Mouse (Mus musculus): ENCODE measurements around the gene Nfe2.
"Not testable (repeated sequence)": the region's sequence is repeated elsewhere in the genome, so short reads cannot be mapped to it uniquely, and the experiment has no call there.

Gene Nfe2

DNA sequence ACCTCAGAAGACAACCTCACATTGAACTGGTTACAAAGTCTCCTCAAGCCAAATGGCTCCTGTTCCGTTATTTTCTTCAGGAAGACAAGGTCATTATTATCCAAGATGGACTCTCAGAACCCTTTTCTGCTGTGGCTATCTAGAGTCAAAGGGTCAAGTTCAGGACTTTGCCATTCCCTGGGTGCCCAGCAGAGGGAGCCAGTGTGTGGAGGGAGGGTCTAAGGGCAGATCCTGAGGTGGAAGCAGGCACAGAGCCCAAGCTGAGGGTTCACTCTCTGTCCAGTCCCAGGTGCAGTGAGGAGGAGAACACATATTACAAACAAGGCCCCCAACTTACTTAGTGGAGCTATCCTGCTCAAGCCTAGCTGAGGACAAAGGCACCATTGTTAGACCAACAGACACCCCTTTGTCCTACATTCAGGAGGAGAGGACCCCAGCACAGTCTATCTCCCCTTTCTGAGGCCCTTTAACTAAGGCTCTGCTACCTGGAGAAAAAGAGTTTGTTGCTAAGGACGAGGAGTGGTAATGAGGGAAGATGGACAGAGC, 7.9 kb downstream of the Nfe2 start:
- DNase-seq (ENCODE audit: low read depth) = peak; percentile 65

DNA sequence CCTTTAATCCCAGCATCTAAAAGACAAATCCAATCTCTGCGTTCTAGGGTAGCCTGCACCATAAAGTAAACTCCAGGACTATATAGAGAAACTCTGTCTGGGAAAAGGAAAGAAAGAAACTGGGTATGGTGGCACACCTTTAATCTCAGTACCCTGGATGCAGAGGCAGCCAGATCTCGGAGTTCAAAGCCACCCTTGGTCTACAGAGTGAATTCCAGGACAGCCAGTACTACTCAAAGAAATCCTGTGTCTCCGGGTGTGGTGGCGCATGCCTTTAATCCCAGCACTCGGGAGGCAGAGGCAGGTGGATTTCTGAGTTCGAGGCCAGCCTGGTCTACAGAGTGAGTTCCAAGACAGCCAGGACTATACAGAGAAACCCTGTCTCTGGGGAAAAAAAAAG, 8.7 kb downstream of the Nfe2 start:
- DNase-seq (ENCODE audit: low read depth) = not testable (repeated sequence)

DNA sequence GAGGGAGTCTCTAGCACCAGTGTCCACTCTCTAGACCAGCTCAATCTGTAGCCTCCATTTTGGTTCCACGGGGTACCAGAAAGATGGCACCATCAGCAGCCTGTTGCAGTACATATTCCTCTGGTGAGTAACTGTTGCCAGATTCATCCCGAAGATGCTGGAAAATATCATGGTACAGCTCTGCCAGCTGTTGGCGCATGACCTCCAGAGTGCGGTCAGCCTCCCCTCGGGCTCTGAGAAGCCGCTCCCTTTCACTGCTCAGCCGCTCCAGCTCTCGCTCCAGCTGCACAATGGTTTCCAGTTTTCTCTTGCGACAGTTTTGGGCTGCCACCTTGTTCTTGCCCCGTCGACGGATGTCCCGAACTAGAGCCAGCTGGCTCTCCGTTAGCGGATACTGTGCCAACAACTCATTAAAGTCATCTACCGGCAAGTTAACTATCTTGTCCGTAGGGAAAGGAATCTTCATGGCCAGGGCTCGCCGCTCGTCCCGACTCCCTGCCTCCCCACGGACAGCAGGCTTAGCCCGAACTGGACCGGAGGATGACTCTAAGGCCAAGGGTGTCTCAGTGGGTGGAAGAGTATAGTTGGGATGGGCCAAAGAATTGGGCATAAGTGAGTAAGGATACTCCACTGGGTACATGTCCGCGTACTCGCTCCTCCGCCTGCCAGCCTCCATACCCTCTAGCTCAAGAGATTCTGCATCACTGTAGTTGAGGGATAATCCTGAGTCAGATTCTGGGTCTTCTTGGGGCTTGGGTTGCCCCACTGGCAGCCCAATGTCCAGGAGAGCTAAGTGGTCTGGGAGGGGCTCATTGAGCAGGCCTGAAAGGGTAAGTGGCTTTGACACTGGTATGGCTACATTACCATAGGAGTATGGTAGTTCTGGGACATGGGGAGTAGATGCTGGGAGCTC, 9.5 kb downstream of the Nfe2 start:
- DNase-seq (ENCODE audit: low read depth) = peak; percentile 37

DNA sequence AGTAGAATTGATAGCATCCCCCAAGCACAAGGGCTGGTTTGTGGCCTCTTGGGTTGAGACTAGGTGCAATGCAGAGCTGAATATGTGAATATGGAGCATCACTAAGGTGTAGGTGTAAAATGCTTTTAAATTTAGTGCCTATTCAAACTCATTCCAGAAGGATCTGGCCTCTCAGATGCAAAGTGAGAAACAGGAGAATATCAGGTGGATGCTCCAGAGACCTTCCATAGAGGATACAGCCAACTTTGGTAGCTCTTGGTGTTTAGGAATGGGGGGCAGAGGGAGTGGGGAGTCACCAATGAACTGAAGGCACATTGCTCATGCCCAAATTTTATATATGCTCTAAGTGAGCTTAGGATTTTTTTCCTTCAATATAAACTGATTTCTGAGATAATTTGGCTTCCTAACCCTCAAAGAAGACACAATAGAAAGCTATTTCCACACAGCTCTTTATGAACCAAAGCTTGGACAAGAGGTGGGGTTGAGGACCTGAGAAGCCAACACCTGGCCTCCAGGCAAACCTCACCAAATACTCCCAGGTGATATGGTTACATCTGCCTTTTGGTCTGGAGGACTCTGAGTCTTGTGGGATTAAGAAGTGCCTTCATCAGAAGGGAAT, 10.3 kb downstream of the Nfe2 start:
- no peak for DNase-seq (ENCODE audit: low read depth)

DNA sequence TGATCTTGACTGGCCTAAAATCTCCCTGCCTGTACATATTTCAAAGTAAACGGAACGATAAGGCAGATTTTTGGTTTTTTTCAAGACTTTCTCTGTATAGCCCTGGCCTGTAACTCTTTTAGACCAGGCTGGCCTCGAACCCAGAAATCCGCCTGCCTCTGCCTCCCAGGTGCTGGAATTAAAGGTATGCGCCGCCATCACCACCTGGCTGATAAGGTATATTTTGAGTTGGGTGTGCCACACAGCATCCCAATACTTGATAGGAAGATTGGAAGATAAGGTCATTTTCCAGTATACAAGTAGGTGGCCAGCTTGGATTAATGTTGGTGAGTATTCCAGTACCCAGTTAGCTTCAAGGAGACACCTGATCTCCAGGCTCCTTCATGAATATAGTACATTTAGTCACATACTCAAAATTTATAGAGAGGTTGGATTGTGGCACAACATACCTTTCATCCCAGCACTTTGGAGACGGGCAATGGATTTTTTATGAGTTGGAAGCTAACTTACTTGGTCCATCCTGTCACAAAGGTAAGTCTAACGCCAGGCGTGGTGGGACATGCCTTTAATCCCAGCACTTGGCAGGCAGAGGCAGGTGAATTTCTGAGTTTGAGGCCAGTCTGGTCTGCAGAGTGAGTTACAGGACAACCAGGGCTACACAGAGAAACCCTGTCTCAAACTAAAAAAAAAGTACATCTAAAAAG, 11.0 kb downstream of the Nfe2 start:
- no peak for DNase-seq (ENCODE audit: low read depth)

DNA sequence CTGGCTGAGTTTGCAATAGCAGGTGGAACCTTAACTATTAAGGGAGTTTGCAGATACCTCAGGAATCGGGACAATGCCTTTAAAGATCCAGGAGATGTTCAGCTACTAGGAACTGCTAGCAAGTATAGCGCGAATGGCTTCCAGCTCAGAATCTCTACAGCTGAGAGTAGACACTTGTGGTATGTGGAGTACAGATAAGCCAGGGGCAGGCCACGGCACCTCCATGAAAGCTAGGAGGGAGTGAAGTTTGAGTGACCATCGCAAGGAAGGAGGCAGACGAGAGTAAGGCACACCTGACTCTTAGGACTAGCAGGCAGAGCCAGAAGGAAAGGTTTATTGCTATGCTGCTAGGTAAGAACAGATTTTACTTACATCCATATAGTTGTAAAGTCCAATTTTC, 12.6 kb downstream of the Nfe2 start:
- DNase-seq (ENCODE audit: low read depth) = no peak

DNA sequence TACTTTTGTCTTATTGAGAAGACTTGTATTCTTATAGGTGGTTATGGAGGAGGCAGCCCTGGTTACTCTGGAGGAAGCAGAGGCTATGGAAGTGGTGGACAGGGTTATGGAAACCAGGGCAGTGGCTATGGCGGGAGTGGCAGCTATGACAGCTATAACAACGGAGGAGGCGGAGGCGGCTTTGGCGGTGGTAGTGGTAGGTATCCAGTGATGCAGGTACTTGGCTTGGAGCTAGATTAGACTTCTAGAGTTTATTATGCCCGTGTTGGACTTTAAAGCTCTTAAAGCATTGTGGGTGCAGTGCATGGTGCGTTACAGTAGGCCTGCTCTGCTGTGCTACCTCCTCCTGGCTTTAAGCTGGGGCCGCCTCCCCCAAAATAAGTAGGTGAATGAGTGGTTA, 15.3 kb downstream of the Nfe2 start:
- DNase-seq (ENCODE audit: low read depth) = no peak

DNA sequence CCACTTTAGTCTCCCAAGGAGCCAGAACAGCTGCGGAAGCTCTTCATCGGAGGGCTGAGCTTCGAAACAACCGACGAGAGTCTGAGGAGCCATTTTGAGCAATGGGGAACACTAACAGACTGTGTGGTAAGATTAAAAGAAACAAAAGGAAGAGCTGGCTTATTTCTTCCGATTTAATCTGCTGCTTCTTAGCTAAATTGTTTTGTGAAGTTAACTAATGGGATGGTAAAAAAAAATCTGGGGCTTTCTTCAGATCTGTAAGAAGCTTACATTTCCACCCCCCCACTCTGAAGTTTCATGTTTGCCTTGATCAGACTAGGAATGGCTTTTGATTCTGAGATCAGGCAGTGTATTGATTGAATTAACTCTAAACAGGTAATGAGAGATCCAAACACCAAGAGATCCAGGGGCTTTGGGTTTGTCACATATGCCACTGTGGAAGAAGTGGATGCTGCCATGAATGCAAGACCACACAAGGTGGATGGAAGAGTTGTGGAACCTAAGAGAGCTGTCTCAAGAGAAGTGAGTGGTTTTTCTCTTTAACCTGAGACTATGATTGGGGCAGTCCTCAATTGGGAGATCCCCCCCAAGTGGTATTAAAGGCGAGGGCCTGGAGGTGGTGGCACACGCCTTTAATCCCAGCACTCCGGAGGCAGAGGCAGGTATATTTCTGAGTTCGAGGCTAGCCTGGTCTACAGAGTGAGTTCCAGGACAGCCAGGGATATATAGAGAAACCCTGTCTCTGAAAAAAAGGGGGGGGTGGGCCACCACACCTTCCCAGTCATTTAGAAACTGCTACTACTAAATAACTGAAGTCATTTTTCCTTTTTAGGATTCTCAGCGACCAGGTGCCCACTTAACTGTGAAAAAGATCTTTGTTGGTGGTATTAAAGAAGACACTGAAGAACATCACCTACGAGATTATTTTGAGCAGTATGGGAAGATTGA, 16.9 kb downstream of the Nfe2 start:
- DNase-seq (ENCODE audit: low read depth) = not testable (repeated sequence)

DNA sequence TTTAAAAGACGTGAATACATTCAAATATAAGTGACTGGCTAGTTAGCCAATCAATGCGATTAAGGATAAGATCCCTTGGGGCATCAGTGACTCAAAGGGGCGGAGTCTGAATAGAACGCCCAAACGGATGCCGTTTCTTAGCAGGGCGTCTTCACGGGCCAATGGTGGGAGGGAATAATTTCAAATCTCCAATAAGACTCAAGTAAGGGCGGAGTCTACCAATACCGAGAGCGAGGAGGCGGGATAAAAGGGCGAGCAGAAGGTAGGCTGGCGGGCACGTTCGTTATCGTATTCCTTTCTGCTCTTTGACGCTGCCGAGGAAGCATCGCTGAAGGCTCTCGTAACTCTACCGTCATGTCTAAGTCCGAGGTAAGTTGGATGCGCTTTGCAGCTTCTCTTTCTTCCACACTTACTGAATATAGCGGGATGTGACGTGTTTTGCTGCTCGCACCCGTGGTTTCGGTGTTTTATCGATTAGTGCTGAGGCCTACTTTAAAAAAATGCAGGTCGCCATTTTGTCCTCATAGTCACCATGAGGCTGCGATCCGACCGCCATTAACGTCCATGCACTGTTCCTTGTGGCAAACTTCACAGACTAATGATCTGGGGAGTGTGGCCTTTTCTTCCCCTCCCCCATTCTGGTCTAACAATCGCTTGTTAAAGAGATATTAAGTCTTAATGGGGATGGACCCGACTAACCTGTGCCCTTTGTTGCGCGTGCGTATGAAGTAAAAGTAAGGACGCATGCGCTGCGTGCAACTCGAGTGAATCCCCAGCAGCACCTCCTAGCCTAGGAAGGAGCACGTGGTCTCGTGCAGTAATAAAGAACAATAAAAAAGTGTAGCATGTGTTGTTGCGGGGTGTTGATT, 17.8 kb downstream of the Nfe2 start, which contains the start of gene Hnrnpa1:
TSS of gene Hnrnpa1 (plus strand) at position 273 of the 869 bp plus-strand sequence.
- DNase-seq (ENCODE audit: low read depth) = peak; percentile 98

DNA sequence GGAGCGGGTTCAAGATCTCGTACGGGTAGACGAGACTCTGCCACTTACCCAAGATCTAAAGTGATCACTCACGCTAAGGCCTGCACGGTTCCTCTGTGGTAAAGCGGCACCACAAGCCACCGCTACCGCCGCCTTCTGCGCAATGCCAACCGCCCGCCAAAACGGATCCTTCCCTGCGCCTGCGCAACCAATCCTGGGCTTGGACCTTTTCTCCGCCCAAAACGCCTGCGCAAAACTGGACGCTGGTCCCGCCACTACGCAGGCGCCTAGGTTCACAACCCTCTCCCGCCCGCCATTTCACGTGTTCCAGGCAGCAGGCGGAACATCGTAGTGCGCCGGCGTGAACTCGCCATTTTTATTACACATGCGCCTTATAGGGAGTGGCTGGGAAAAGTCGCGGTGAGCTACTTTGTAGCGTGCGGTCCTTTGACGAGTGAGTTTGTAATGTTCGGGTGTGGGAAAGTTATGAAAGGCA, 18.5 kb downstream of the Nfe2 start, which contains the start of gene Cbx5:
TSS of gene Cbx5 (minus strand) at position 132 of the 475 bp plus-strand sequence.
- peak; percentile 98 for DNase-seq (ENCODE audit: low read depth)

DNA sequence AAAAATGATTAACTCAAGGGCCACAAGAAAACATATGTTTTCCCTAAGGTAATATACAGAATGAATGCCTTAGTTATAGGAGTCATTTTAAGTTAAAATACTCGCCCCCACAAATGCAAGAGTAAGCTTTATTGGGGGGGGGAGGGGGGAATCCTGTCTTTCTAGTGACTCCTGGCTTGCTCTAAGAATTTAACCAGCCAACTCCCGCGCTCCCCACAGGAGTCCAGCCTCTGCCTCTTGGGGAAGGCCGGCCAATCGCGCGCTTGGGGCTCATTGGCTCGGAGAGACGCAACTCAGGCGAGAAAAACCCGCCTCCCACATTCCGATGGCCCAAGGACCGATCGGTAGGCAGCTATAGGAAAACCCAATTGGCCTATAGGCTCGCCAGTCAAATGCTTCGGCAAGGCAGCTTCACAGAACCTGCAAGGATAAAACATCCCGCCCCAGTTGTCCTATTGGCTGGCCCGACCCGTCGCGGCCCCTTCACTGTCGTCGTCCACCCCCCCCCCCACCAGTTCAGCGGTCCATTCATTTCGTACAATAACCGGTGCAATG, 19.0 kb downstream of the Nfe2 start:
- DNase-seq (ENCODE audit: low read depth) = peak; percentile 98

DNA sequence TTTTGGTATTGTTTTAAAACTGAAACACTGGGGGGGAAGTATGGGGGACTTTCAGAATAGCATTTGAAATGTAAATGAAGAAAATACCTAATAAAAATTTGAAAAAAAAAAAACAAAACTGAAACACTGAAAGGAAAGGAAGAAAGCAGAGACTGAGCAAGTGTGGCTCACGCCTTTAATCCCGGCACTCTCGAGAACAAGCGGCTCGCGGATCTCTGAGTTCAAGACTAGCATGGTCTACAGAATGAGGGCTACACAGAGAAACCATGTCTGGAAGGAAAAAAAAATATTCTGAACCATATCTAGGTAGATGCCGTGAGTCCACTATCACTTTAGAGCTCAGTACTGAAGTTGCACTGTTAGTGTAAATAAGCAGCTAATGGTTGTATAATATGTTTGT, 20.9 kb downstream of the Nfe2 start:
- no peak for DNase-seq (ENCODE audit: low read depth)

DNA sequence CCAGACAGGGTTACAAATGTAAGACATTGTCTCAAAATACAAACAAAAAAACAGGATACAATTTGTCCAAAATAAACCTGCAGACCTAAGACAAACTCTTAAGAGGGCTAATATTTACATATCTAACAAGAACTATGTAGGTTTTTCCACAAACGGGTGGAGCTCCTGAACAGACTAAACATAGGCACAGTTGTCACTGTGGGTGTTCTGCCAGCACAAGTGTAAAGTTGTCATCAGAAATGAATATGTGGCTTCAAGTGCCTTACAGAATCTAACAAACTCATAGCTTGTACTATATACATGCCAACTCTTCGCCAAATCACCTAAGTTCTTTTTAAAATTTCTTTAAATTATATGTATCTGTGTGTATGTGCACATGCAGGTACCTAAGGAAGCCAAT, 25.1 kb downstream of the Nfe2 start:
- no peak for DNase-seq (ENCODE audit: low read depth)

DNA sequence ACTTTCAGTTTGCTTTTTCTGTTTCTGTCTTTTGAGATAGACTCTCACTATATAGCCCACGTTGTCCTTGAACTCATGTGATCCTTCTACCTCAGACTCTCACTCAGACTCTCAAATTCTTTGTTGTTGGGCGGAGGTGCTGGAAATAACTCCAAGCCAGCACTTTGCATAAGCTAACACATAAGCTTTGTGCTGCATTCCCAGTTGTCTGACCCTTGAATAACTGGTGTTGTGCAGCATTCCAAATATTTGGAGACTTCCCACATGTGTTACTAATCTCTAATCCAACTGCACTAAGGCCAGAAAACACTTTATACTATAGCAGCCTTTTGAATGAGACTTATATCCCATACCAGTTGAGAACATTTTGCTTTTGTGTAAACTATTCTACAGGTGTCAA, 29.3 kb downstream of the Nfe2 start:
- DNase-seq (ENCODE audit: low read depth) = peak; percentile 73

DNA sequence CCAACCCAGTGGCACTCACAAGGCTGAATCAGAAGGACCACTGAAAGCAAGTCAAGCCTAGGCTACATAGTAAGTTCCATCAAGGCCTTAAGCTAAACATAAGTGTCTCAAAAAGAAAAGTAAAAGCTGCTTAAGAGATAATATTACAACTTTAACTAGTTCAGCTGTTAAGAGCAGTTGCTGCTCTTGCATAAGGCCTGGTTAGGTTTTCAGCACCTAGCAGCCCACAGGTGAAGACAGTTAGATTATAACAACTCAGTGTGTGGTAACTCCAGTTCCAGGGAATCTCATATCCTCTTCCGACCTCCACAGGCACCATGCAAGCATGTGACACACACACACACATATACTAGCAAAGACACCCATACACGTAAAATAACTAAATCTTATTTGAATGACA, 30.6 kb downstream of the Nfe2 start:
- no peak for DNase-seq (ENCODE audit: low read depth)

DNA sequence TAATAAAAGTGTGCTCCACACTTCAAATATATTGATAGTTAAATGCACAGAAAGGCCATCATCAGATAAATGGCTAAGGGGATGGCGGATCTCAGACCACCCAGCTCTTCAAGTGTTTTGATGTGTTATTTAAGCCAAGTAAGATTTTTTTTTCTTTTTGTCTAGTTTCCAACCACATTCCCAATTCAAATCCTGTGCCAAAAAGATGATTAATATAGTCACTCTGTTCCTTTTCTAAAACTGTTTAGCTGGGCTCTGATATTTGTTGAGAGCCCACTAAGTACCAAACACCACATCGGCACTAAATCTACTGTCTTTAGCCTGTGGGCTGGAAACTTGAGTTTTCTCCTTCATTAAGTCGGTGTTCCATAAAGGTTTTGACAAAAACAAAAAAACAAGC, 31.2 kb downstream of the Nfe2 start:
- DNase-seq (ENCODE audit: low read depth) = no peak

DNA sequence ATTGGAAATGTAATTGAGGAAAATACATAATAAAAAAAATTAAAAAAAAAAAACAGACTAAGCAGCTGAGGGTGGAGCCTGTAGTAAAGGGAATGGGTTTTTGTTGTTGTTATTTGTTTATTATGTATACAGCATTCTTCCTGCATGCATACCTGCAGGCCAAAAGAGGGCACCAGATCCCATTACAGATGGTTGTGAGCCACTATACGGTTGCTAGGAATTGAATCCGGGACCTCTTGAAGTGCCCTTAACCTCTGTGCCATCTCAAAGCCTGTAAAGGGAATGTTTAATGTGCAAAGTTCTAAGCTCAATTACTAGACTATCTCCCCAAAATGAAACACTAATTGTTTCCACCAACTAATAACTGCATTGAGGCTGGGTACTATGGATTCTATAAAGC, 34.0 kb downstream of the Nfe2 start:
- DNase-seq (ENCODE audit: low read depth) = no peak

DNA sequence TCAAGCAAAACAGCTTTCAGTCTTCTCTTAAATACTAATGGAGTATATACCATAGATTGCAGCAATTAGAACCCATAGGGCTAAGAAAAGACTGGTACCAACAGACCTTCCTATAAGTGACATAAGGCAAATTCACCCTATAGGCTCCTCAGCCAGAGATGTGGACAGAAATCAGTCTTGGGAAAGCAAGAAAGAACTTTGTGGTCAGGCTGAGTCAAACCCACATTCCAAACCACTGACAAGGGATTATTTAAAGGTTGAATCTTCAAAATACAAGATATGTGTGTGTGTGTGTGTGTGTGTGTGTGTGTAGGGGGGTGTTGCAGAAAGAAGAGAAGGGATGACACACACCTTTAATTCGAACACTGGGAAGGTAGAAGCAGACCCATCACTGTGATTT, 36.8 kb downstream of the Nfe2 start:
- peak; percentile 83 for DNase-seq (ENCODE audit: low read depth)

DNA sequence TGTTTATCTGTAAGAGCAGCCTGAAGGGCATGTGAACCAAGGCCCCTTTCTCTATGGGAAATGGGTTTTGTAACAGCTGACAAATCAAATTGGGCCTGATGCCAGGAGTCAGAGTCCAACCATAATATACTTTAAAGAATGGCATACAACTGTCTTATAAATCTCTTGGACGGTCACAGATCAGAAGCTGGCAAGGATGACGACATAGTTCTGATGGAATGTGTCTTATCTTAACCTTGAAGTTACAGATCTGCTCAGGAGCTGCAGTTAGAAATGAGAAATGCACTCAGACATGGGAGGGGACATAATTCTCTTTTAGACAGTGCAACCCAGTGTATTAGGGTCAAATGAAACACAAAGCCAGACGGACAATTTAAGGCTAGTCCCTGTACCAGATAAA, 37.4 kb downstream of the Nfe2 start:
- peak; percentile 73 for DNase-seq (ENCODE audit: low read depth)

DNA sequence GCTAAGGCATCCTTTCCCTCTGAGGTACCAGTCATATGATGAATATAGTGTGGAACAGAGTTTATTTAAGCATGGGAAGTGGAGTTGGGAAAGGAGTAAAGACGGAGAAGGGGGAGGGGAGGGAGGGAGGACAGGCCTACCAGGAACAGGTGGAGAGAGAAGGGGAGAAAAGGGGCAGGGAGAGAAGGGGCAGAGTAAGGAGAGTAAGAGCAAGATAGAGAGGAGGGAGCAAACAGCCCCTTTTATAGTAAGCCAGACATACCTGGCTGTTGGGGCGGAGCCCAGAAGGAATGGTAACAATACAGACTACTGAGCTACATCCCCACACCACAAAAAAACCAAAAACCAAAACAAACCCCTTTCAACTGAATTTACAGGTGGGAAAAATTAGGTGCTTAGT, 42.2 kb downstream of the Nfe2 start:
- DNase-seq (ENCODE audit: low read depth) = peak; percentile 37

All from NIH3T3 (cell line).